Mouse (Mus musculus): Measurements from ENCODE around the gene Thada. TPM values are rescaled to one million over a fixed set of nuclear protein-coding genes. Genes with fewer than 3 reads are reported as not detected.

Thada gene
- polyA plus RNA-seq, 1 experiment from 2014 or later: 7.6 TPM

GRCm38 (mm10) chr17:84390026-84390425 is 76.0 kb downstream of the Thada start:
- Histone ChIP-seq H3K9ac (ENCODE audit: low read length) (no peak overlapping the region), H3K4me2 (no peak overlapping the region), H3K9me3 (ENCODE audit: control insufficient read depth, low read length) (no peaks in the 10 kb centered on the region), H3K4me3 (ENCODE audit: low read depth, low read length) (no peak overlapping the region), H3K4me1 (ENCODE audit: control insufficient read depth, insufficient read depth, low read length) (no peaks in the 10 kb centered on the region), H3K27ac (ENCODE audit: low read depth, low read length) (no peak overlapping the region), H3K27me3 (ENCODE audit: control insufficient read depth, insufficient read depth, low read length) (no peaks in the 10 kb centered on the region), H3K36me3 (ENCODE audit: control insufficient read depth, insufficient read depth, low read length) (peaks cover 3% of the 10 kb centered on the region; the same call in 1 of the 2 replicates)
- ATAC-seq (ENCODE audit: low FRiP score): no peak
- DNase-seq (ENCODE audit: low spot score, missing footprints): no peak
- WGBS: 96% methylated on average over 2 of the region's 2 CpGs

GRCm38 (mm10) chr17:84386176-84386575 is 79.8 kb downstream of the Thada start:
- DNase-seq (ENCODE audit: low spot score, missing footprints) (no peak), ATAC-seq (ENCODE audit: low FRiP score) (no peak)
- Histone ChIP-seq H3K27ac (ENCODE audit: low read depth, low read length) (no peak overlapping the region), H3K9me3 (ENCODE audit: control insufficient read depth, low read length) (no peaks in the 10 kb centered on the region), H3K27me3 (ENCODE audit: control insufficient read depth, insufficient read depth, low read length) (no peaks in the 10 kb centered on the region), H3K4me3 (ENCODE audit: low read depth, low read length) (no peak overlapping the region), H3K9ac (ENCODE audit: low read length) (no peak overlapping the region), H3K36me3 (ENCODE audit: control insufficient read depth, insufficient read depth, low read length) (peaks cover 9% of the 10 kb centered on the region; the same call in 1 of the 2 replicates), H3K4me2 (no peak overlapping the region), H3K4me1 (ENCODE audit: control insufficient read depth, insufficient read depth, low read length) (no peaks in the 10 kb centered on the region)
- 93% methylated on average over 4 of the region's 4 CpGs for WGBS

DNA sequence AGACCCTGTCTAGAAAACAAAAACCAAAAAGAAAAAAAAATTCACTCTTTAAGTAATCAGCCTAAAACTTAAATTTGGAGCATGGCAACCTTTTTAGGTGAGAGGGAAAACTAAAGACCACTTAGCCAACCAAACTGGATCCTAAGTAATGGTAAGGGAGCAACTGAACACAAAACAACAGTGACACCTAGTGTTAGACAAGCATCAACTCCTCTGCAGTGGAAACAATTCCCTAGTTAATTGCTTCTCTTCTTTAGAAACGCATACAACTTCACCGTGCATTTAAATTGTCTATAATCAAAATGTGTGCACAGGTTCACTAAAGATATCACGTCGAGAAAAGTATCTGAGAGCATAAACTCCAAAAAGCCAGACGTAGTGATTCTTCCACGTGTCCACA is 80.3 kb downstream of the Thada start:
- peaks cover 9% of the 10 kb centered on the region; the same call in 1 of the 2 replicates for H3K36me3 ChIP-seq (ENCODE audit: control insufficient read depth, insufficient read depth, low read length)

DNA sequence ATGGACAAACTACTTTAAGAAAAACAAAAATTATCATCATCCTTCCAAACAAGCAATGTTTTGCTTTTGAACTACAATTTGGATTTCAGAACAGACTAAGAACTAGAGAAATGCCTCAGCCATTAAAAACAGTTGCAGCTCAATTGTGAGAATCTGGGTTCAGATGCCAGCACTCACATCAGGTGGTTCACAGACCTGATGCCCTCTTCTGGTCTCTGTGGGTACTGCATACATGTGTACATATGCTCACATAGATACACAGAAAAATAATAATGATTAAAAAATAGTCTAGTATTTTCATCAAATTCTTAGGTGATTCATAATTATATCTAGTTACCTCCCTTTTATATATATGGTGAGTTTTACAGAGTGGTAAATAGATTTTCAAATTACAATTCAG is 81.3 kb downstream of the Thada start:
- Histone ChIP-seq H3K36me3 (ENCODE audit: control insufficient read depth, insufficient read depth, low read length) (peaks cover 9% of the 10 kb centered on the region; the same call in 1 of the 2 replicates), H3K9ac (ENCODE audit: low read length) (no peak overlapping the region), H3K27me3 (ENCODE audit: control insufficient read depth, insufficient read depth, low read length) (no peaks in the 10 kb centered on the region), H3K4me3 (ENCODE audit: low read depth, low read length) (no peak overlapping the region), H3K4me1 (ENCODE audit: control insufficient read depth, insufficient read depth, low read length) (no peaks in the 10 kb centered on the region), H3K9me3 (ENCODE audit: control insufficient read depth, low read length) (no peaks in the 10 kb centered on the region), H3K27ac (ENCODE audit: low read depth, low read length) (no peak overlapping the region), H3K4me2 (no peak overlapping the region)
- no peak for DNase-seq (ENCODE audit: low spot score, missing footprints)
- no peak for ATAC-seq (ENCODE audit: low FRiP score)

More for the DNA sequence above, 80.3 kb downstream of the Thada start:
- 91% methylated on average over 6 of the region's 6 CpGs for whole genome bisulfite sequencing
- no peak for ATAC-seq (ENCODE audit: low FRiP score)
- Histone ChIP-seq H3K4me1 (ENCODE audit: control insufficient read depth, insufficient read depth, low read length) (no peaks in the 10 kb centered on the region), H3K27me3 (ENCODE audit: control insufficient read depth, insufficient read depth, low read length) (no peaks in the 10 kb centered on the region), H3K9me3 (ENCODE audit: control insufficient read depth, low read length) (no peaks in the 10 kb centered on the region), H3K27ac (ENCODE audit: low read depth, low read length) (no peak overlapping the region), H3K4me2 (no peak overlapping the region), H3K9ac (ENCODE audit: low read length) (no peak overlapping the region), H3K4me3 (ENCODE audit: low read depth, low read length) (no peak overlapping the region)
- DNase-seq (ENCODE audit: low spot score, missing footprints): no peak

GRCm38 (mm10) chr17:84380340-84380739 is 85.7 kb downstream of the Thada start:
- H3K4me1 ChIP-seq (ENCODE audit: control insufficient read depth, insufficient read depth, low read length): no peaks in the 10 kb centered on the region
- no peak overlapping the region for H3K4me3 ChIP-seq (ENCODE audit: low read depth, low read length)
- H3K9ac ChIP-seq (ENCODE audit: low read length): no peak overlapping the region
- DNase-seq (ENCODE audit: low spot score, missing footprints) (no peak), ATAC-seq (ENCODE audit: low FRiP score) (no peak)
- H3K4me2 ChIP-seq: no peak overlapping the region
- no peaks in the 10 kb centered on the region for H3K9me3 ChIP-seq (ENCODE audit: control insufficient read depth, low read length)
- 95% methylated on average over 9 of the region's 9 CpGs for WGBS
- peaks cover 6% of the 10 kb centered on the region; the same call in 1 of the 2 replicates for H3K36me3 ChIP-seq (ENCODE audit: control insufficient read depth, insufficient read depth, low read length)
- H3K27ac ChIP-seq (ENCODE audit: low read depth, low read length): no peak overlapping the region
- H3K27me3 ChIP-seq (ENCODE audit: control insufficient read depth, insufficient read depth, low read length): no peaks in the 10 kb centered on the region

GRCm38 (mm10) chr17:84376882-84377281 is 89.1 kb downstream of the Thada start:
- ATAC-seq (ENCODE audit: low FRiP score) (no peak), DNase-seq (ENCODE audit: low spot score, missing footprints) (no peak)
- Histone ChIP-seq H3K4me1 (ENCODE audit: control insufficient read depth, insufficient read depth, low read length) (no peaks in the 10 kb centered on the region), H3K4me2 (no peak overlapping the region), H3K36me3 (ENCODE audit: control insufficient read depth, insufficient read depth, low read length) (no peaks in the 10 kb centered on the region), H3K4me3 (ENCODE audit: low read depth, low read length) (no peak overlapping the region), H3K27me3 (ENCODE audit: control insufficient read depth, insufficient read depth, low read length) (no peaks in the 10 kb centered on the region), H3K9me3 (ENCODE audit: control insufficient read depth, low read length) (no peaks in the 10 kb centered on the region), H3K27ac (ENCODE audit: low read depth, low read length) (no peak overlapping the region), H3K9ac (ENCODE audit: low read length) (no peak overlapping the region)
- 97% methylated on average over 4 of the region's 4 CpGs for WGBS

GRCm38 (mm10) chr17:84372411-84373045 is 93.5 kb downstream of the Thada start:
- ATAC-seq (ENCODE audit: low FRiP score) (no peak), DNase-seq (ENCODE audit: low spot score, missing footprints) (no peak)
- Histone ChIP-seq H3K4me3 (ENCODE audit: low read depth, low read length) (no peak overlapping the region), H3K27ac (ENCODE audit: low read depth, low read length) (no peak overlapping the region), H3K27me3 (ENCODE audit: control insufficient read depth, insufficient read depth, low read length) (no peaks in the 10 kb centered on the region), H3K9ac (ENCODE audit: low read length) (no peak overlapping the region), H3K4me1 (ENCODE audit: control insufficient read depth, insufficient read depth, low read length) (peaks cover 2% of the 10 kb centered on the region; the same call in 1 of the 2 replicates), H3K9me3 (ENCODE audit: control insufficient read depth, low read length) (no peaks in the 10 kb centered on the region), H3K36me3 (ENCODE audit: control insufficient read depth, insufficient read depth, low read length) (no peaks in the 10 kb centered on the region), H3K4me2 (no peak overlapping the region)
- WGBS: 84% methylated on average over 6 of the region's 6 CpGs

- no peak overlapping the region for H3K9ac ChIP-seq (ENCODE audit: low read length)
- no peaks in the 10 kb centered on the region for H3K27me3 ChIP-seq (ENCODE audit: control insufficient read depth, insufficient read depth, low read length)
- H3K4me1 ChIP-seq (ENCODE audit: control insufficient read depth, insufficient read depth, low read length): peaks cover 2% of the 10 kb centered on the region; the same call in 1 of the 2 replicates
- DNase-seq (ENCODE audit: low spot score, missing footprints) (no peak), ATAC-seq (ENCODE audit: low FRiP score) (no peak)
- no peaks in the 10 kb centered on the region for H3K9me3 ChIP-seq (ENCODE audit: control insufficient read depth, low read length)
- 82% methylated on average over 5 of the region's 5 CpGs for WGBS
- no peaks in the 10 kb centered on the region for H3K36me3 ChIP-seq (ENCODE audit: control insufficient read depth, insufficient read depth, low read length)
- H3K4me2 ChIP-seq: no peak overlapping the region
- H3K4me3 ChIP-seq (ENCODE audit: low read depth, low read length): no peak overlapping the region
- no peak overlapping the region for H3K27ac ChIP-seq (ENCODE audit: low read depth, low read length)
Measured at GRCm38 (mm10) chr17:84370385-84370784, 95.6 kb downstream of the Thada start.

DNA sequence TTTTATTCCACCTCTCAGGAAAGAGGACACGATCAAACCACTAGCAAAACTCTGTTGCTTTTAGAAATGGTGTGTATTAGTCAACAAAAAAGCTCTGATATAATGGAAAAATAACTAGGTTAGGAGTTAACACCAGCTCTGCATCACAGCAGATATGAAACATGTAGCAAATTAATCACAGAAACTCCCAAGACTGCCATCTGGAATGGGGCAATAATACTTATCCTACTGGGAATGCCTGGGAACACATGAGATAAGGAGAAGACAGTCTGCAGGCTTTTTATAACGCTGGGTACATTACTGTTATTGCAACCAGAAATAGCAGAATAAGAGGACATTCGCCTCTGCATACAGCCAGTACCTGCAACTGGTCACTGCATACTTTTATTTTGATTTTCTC is 96.2 kb downstream of the Thada start:
- H3K36me3 ChIP-seq (ENCODE audit: control insufficient read depth, insufficient read depth, low read length): no peaks in the 10 kb centered on the region
- H3K9ac ChIP-seq (ENCODE audit: low read length): no peak overlapping the region
- H3K4me1 ChIP-seq (ENCODE audit: control insufficient read depth, insufficient read depth, low read length): peaks cover 2% of the 10 kb centered on the region; the same call in 1 of the 2 replicates
- no peaks in the 10 kb centered on the region for H3K9me3 ChIP-seq (ENCODE audit: control insufficient read depth, low read length)
- no peak overlapping the region for H3K27ac ChIP-seq (ENCODE audit: low read depth, low read length)
- H3K4me3 ChIP-seq (ENCODE audit: low read depth, low read length): no peak overlapping the region
- ATAC-seq (ENCODE audit: low FRiP score) (no peak), DNase-seq (ENCODE audit: low spot score, missing footprints) (no peak)
- no peak overlapping the region for H3K4me2 ChIP-seq
- WGBS: 89% methylated on average over 3 of the region's 3 CpGs
- H3K27me3 ChIP-seq (ENCODE audit: control insufficient read depth, insufficient read depth, low read length): no peaks in the 10 kb centered on the region

All from midbrain, embryonic 11.5 days (tissue).